Mouse (Mus musculus): ENCODE data around the gene Lrrc1.

Lrrc1 gene

DNA sequence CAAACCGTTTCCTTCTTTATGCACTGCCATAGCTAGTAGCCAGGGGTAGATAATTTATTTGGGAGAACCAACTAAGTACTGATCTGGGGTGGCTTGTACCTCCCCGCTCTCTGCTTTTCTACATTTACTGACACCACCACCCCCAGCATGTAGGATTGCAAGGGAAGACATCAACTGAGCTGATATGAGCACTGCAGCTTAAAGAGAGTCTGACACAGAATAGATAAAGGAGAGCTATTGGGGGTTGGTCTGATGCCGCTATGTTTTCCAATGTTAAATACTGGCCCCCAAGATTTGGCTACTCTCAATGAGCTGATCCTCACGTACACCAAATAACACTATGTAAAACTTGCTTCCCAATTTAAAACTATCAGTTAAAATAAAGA lies 124.5 kb downstream of the Lrrc1 start:
- no peak for DNase-seq

DNA sequence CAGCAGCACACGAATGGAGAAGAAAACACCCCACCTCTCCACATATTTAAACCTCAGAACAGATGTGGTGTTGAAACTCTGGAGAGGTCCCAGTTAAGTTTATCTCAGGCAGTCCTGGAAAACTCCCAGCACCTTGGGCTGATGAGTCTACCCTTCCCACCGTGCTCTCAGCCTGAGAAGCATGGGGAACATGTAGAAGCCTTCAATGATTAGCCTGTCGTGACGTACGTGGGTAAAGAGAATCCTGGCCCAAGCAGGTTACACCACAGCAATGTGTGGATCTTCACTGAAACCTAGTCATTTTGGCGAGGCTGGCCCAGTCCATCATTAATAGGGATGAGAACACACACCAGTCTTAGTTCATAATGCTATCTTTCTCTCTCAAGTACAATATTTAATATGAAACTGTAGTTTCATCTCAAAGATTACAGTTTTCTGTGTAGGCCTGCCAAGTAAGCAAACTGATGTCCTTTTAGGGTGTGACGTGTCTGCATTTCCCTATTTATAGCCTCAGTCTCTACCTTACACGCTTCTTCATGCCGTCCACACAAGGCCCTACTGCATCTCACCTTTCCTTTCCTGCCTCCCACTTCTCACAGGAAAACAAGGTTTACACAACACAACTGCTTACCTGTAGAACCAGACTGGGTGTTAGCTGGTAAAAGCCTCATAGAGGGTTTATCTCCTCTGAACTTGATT lies 125.0 kb downstream of the Lrrc1 start:
- no peak for DNase-seq

GRCm38 (mm10) chr9:77418800-77419199 lies 125.9 kb downstream of the Lrrc1 start:
- DNase-seq: no peak

DNA sequence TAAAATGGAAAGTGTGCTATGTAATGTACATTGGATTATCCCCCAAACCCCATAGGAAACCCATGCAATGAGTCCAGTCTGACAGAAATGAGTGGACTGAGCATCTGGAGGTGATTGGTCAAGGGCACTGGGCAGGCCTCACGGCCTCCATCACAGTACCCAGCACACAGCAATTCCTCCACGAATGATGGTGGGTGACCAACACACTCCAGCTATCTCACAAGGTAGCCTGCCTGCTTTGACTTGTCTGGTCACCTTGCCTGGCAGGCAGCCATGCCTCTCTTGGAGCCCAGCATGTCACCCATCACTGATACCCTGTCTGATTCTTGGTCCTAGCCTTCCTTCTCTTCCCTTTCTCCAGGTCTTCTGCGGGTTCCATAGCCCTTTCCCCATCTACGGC lies 128.2 kb downstream of the Lrrc1 start:
- DNase-seq: no peak

GRCm38 (mm10) chr9:77416002-77416401 lies 128.7 kb downstream of the Lrrc1 start:
- no peak for DNase-seq

DNA sequence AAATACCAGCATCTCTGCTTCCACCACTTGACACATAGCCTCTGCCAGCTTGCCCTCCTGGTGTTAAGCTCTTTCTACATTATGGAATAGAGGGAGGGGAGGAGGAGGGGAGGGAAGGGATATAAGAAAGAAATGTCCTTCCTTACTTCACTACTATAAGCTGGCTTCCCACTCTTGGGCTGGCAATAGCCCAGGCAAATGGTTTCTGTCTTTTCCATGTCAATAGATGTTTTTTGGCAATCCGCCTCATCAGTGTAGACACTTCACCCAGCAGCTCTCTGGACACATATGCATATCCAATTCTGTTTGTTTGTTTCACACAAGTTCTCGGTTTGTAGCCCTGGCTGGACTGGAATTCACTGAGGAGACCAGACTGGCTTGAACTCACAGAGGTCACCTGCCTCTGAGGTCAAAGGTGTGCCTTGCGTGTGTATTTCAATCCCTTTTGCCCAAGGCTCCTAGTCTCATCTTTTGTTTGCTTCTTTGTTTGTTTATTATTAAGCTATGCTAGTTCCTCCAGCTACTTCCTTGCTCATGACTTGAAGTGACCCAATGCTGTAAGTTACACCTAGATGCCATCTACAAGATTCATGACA lies 132.7 kb downstream of the Lrrc1 start:
- no peak for DNase-seq

GRCm38 (mm10) chr9:77410968-77411367 lies 133.7 kb downstream of the Lrrc1 start:
- no peak for DNase-seq

DNA sequence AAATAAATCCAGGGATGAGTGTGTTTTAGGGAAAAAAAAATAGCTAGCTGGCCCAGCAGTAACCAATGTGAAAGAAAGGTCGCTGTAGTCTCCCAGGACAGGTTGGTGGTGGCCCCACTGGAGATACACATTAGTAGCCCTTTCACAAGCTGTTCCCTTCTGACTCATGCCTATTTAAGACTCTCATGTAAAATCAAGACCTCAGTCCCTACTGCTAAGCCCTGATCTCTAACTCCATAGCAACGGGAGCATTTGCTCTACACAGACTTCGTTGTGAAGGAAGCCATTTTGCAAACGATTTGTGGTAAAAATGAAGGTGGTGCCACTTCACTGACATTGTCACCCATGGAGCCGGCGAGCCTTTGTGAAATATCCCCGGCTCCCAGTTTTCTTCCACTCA lies 134.1 kb downstream of the Lrrc1 start:
- DNase-seq: no peak

- no peak for DNase-seq
These were observed 136.5 kb downstream of the Lrrc1 start for GRCm38 (mm10) chr9:77408053-77408603.

DNA sequence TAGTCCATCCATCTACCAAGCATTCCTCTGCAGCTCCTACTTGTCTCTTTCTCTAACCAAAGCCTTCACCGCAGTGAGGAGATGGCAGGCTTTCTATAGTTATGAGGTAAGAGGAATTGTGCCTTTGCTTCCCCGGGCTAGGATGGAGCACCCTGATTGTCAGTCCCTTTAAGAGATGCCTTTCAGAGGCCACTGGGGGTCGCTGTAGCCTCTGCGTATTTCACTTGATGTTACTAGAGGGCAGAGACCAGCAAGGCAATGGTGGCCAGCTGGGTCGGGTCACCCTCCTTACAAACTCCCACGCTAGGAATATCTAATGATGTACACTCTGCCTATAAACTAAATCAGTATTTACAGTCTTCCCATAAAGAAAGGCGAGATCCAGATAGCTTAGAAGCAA lies 137.8 kb downstream of the Lrrc1 start:
- peak; percentile 71 for DNase-seq

DNA sequence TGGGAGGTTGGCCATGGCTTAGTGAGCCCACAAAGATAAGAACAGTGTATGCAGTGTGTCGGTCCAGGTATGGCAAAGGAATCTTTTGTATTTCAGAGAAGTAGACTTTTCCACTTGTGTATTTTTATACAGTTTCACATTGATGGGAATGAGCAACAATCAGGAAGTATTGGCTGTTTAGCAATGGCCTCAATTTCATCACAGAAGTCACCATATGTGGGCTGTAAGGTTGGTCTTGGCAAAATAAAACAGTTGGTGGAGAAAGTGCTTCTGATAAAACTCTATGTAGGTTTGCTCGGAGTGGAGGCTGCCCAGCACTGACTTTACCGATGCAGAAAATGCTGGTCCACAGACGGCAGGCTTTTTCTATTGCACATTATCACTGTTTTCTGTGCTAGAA lies 140.2 kb downstream of the Lrrc1 start:
- DNase-seq: no peak

DNA sequence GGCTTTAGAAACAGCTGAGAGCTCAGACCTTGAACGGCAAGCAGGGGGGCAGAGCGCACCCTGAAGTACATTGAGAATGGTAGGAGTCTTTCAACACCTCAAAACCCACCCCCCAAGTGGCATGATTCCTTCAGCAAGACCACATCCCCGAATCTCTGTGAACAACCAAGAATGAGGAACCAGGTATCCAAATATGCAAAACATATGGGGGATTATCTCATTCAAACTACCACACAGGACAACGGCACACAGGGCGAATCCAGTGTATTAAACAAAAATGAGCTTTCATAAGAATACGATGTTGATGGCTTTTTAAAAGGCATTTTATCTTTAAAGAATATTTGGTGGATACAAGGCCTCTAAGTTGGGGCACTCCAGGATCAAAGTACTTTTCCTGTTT lies 140.7 kb downstream of the Lrrc1 start:
- no peak for DNase-seq

GRCm38 (mm10) chr9:77402971-77403370 lies 141.7 kb downstream of the Lrrc1 start:
- no peak for DNase-seq

DNA sequence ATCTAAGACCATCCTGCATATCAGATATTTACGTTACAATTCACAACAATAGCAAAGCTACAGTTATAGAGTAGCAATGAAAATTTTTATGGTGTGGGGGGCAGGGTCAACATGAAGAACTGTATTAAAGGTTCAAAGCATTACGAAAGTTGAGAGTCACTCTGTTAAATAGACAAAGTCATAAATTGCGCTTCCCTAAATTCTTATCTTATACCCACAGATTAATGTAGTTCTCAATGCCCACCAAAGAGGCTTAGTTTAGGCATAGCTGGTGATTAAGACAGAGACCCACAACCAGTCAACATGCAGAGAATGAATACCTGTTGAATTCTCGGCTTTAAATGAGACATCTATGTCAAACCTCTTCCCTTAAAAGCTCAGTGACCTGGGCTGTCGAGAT lies 144.9 kb downstream of the Lrrc1 start:
- DNase-seq: no peak

- no peak for DNase-seq
These were observed 145.6 kb downstream of the Lrrc1 start for GRCm38 (mm10) chr9:77398856-77399631.

DNA sequence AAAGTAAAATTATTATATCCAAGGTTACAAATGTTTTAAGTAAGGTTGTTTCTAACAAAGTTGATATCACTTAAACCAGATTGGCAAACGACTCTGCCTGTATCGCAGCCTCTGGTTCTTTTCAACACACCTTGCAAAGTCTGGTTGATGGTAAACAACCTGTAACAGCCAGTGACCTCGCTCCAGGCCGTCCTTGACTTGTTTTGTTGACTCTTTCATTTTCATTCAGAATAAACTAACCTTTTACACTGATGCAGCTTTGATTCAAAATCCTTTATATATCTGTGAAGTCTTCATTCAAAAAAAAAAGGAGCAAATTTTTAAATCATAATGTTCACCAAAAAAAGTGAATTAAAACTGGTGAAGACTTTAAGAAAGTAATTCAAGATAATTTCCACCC lies 147.6 kb downstream of the Lrrc1 start:
- DNase-seq: no peak

GRCm38 (mm10) chr9:77391248-77391647 lies 153.4 kb downstream of the Lrrc1 start:
- no peak for DNase-seq

GRCm38 (mm10) chr9:77388956-77389355 lies 155.7 kb downstream of the Lrrc1 start:
- DNase-seq: no peak

GRCm38 (mm10) chr9:77386751-77387150 lies 157.9 kb downstream of the Lrrc1 start:
- DNase-seq: no peak

- DNase-seq: no peak
These were observed 159.1 kb downstream of the Lrrc1 start for GRCm38 (mm10) chr9:77385611-77386010.

DNA sequence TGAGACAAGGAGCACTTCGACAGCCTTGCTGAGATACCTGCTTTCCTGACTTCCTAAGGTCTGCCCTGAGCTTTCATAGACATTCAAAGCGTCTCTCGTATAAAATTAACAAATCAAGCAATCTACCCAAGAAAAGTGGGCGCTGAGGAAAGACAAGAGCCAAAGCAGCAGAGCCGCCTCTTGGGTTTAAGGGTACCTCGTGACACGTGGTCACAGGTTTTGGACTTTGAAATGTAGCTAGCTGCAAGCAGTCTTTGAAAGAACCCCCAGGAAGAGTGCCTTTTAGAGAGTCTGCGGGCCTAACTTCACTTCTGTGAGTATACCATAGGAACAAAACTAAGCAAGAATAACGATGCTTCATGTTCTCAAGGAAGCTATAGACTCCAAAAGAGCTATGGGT lies 160.0 kb downstream of the Lrrc1 start:
- DNase-seq: no peak

DNA sequence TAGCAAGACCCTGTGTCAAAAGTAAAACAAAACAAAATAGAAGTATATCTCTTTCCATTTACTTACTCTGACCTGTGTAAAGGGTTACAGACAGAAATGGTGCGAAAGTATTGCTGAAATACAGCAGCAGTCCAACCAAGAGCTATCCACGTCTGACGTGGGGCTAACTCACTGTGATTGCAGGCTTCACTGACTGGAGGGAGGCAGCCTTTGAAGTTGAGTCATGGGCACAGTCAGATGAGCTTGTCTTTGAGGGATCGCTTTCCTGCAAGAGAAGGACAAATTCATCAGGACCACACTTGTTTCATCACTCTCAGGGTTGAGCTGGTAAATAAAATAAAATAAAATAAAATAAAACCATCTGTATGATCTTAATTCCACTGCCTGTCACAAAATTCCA lies 160.7 kb downstream of the Lrrc1 start:
- DNase-seq: no peak

DNA sequence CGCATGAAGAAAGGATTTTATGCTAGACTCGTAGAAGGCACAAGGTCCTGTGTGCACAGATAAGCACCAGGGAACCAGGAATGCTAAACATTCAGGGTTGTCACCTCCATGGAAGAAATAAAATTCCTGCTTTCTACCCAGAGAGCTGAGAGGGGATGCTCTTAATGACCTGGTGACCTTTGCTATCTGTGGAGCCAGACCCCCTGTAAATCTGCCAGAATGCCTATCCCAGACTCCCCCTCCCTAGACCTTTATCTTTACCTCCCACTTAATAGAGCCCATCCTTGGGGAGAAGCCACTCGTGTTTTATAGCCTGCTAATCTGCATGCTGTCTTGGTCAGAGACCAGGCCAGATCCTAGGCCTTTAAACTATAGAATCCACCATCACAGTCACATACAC lies 162.2 kb downstream of the Lrrc1 start:
- DNase-seq: no peak

GRCm38 (mm10) chr9:77381565-77381964 lies 163.1 kb downstream of the Lrrc1 start:
- DNase-seq: peak; percentile 51
